Mouse (Mus musculus) forebrain, embryonic 13.5 days (tissue): ENCODE data around the gene Trim17. TPM values are rescaled to one million over a fixed set of nuclear protein-coding genes. Genes with fewer than 3 reads are reported as not detected.

Source experiments
- ATAC-seq: fragments of 200-750 bp; cut with Nextera tagmentation; 2 replicates; pipeline ENCODE4 v1.8.0; 2017
- H3K27ac ChIP-seq: fragments of 300-500 bp; sonication (generic); 2 replicates; pipeline ENCODE4 v1.5.1; 2015; ENCODE audit warnings: inconsistent platforms, mild to moderate bottlenecking, moderate library complexity
- H3K27me3 ChIP-seq: fragments of 300-500 bp; sonication (generic); 2 replicates; pipeline ENCODE4 v1.6.1; 2015; ENCODE audit warnings: mild to moderate bottlenecking, inconsistent platforms
- H3K36me3 ChIP-seq: fragments of 300-500 bp; sonication (generic); 2 replicates; pipeline ENCODE4 v1.6.1; 2015; ENCODE audit warnings: mild to moderate bottlenecking, inconsistent platforms; ENCODE audit not compliant: poor library complexity, severe bottlenecking
- H3K4me1 ChIP-seq: fragments of 300-500 bp; sonication (generic); 2 replicates; pipeline ENCODE4 v1.6.1; 2015; ENCODE audit warnings: inconsistent platforms
- H3K4me2 ChIP-seq: fragments of 300-500 bp; sonication (generic); 2 replicates; pipeline ENCODE4 v1.6.1; 2015; ENCODE audit warnings: inconsistent platforms, mild to moderate bottlenecking, moderate library complexity
- H3K4me3 ChIP-seq: fragments of 300-500 bp; sonication (generic); 2 replicates; pipeline ENCODE4 v1.5.1; 2015; ENCODE audit warnings: mild to moderate bottlenecking, inconsistent platforms
- H3K9ac ChIP-seq: fragments of 300-500 bp; sonication (generic); 2 replicates; pipeline ENCODE4 v1.6.1; 2015; ENCODE audit warnings: mild to moderate bottlenecking, inconsistent platforms
- H3K9me3 ChIP-seq: fragments of 300-500 bp; sonication (generic); replicated peaks from 2 replicates; pipeline ENCODE4 v1.6.1; 2016; ENCODE audit warnings: inconsistent platforms
- WGBS: fragments of 180-500 bp; shearing (Covaris S2); methylation state at CpG from one replicate; pipeline ENCODE4 v1.1.7; 2015; 5-methylcytosine and 5-hydroxymethylcytosine counted together
- microRNA-seq: library from miRNA; unstranded; fragments of <30 nt; microRNA quantifications from one replicate; pipeline ENCODE4, GENCODE M21; 2016
- polyA plus RNA-seq: library from polyadenylated mRNA; unstranded; fragments of >200 nt; fragmentation: Nextera tagmentation; extraction: Ambion mirVana; gene quantifications from 2 replicates; pipeline ENCODE4 v1.2.1, GENCODE M21; 2015

Gene Trim17
- polyA plus RNA-seq, 1 experiment from 2014 or later: 0.96 TPM

GRCm38 (mm10) chr11:58999830-59000229, 45.3 kb downstream of the Trim17 start:
- WGBS: 81% methylated on average over 6 of the region's 6 CpGs
- Histone ChIP-seq H3K27ac (no peak overlapping the region), H3K4me2 (no peak overlapping the region), H3K4me1 (no peaks in the 10 kb centered on the region), H3K27me3 (peaks cover 13% of the 10 kb centered on the region), H3K9me3 (no peaks in the 10 kb centered on the region), H3K36me3 (no peaks in the 10 kb centered on the region), H3K9ac (no peak overlapping the region), H3K4me3 (no peak overlapping the region)
- ATAC-seq: no peak

GRCm38 (mm10) chr11:59000635-59001034, 46.1 kb downstream of the Trim17 start:
- Histone ChIP-seq H3K36me3 (no peaks in the 10 kb centered on the region), H3K27me3 (peaks cover 5% of the 10 kb centered on the region), H3K9me3 (no peaks in the 10 kb centered on the region), H3K27ac (no peak overlapping the region), H3K4me3 (no peak overlapping the region), H3K9ac (no peak overlapping the region), H3K4me2 (no peak overlapping the region), H3K4me1 (no peaks in the 10 kb centered on the region)
- ATAC-seq: no peak
- WGBS: 92% methylated on average over 21 of the region's 21 CpGs

DNA sequence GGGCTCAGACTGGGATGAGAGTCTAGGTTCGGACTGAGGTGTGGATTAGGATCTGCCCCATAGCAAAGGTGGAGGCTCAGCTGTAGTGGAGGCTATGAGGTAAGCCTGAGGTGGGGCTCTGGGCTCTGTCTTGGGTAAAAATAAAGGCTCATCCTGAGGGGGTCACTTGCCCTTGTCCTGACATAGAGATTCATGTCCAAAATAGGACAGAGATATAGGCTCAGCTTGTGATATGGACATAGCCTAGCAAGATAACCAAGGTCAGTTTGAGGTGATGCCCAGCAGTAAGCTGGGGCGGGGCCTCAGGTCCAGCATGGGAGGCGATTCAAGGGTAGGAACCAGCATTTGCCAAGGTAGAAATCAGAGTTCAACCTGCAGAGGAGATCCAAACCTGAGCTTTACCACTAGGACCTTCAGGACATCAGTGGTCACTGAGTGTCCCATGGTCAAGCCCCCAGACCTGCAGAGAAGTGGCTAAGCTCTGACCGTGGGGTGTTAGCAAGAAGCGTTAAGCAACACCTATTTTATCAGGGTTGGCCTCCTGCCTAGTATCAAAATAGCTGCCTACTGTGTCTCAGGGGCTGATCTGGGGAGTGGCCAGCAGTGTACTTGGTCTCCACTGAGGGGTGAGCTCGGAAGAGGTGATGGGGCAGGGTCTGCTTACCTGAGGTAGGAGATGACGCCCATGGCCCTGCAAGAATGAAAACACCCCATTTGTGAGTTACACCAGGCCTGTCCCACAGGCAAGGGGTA, 48.0 kb downstream of the Trim17 start:
- no peaks in the 10 kb centered on the region for H3K27me3 ChIP-seq
- no peak overlapping the region for H3K27ac ChIP-seq
- WGBS: 80% methylated on average over 7 of the region's 7 CpGs
- no peak overlapping the region for H3K4me3 ChIP-seq
- no peaks in the 10 kb centered on the region for H3K4me1 ChIP-seq
- ATAC-seq: no peak
- no peaks in the 10 kb centered on the region for H3K9me3 ChIP-seq
- no peak overlapping the region for H3K9ac ChIP-seq
- H3K36me3 ChIP-seq: no peaks in the 10 kb centered on the region
- no peak overlapping the region for H3K4me2 ChIP-seq

DNA sequence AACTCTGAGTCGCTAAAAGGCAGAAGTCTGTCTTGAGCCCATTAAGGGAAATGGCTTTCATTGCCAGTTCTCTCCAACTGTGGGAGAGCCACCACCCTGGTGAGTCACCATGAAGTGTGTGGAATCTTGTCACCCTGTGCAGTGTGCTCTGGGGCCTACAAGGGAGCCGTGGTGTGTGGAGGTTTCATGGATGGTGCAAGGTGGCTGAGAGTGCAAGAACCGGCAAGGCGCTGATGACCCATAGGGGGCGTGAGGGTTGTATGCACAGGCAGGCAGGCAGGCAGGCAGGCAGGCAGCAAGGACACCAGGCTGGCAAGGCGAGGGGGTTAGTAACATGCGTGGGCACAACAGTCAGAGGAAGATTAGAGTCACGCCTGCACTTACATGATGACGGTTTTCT, 60.6 kb downstream of the Trim17 start:
- Histone ChIP-seq H3K27me3 (peaks cover 4% of the 10 kb centered on the region; the same call in 1 of the 2 replicates), H3K4me1 (no peaks in the 10 kb centered on the region), H3K9me3 (no peaks in the 10 kb centered on the region), H3K4me3 (no peak overlapping the region), H3K4me2 (no peak overlapping the region), H3K9ac (no peak overlapping the region), H3K36me3 (no peaks in the 10 kb centered on the region), H3K27ac (no peak overlapping the region)
- no peak for ATAC-seq
- WGBS: 38% methylated on average over 9 of the region's 9 CpGs

Small RNAs within 50 kb of the gene (microRNA-seq; reads per million reads assigned to microRNA genes)
- not detected for gene Gm44313

Other genes with a start within 250 kb of the Trim17 start
- gene Olfr318, start 230.7 kb upstream of the Trim17 start, polyA plus RNA-seq: not detected in 2 replicates
- 0.09 TPM in 1 of 2 replicates, not detected in the other for gene Olfr317, start 215.5 kb upstream of the Trim17 start, polyA plus RNA-seq
- gene Olfr316, start 202.0 kb upstream of the Trim17 start, polyA plus RNA-seq: not detected in 2 replicates
- gene Olfr315, start 181.5 kb upstream of the Trim17 start, polyA plus RNA-seq: not detected in 2 replicates
- not detected in 2 replicates for gene Olfr314, start 171.7 kb upstream of the Trim17 start, polyA plus RNA-seq
- 2.9 and 5.0 TPM in 2 replicates for gene Fam183b, start 152.7 kb upstream of the Trim17 start, polyA plus RNA-seq
- not detected in 2 replicates for gene Olfr313, start 139.7 kb upstream of the Trim17 start, polyA plus RNA-seq
- not detected in 2 replicates for gene Olfr312, start 125.4 kb upstream of the Trim17 start, polyA plus RNA-seq
- gene Olfr311, start 115.4 kb upstream of the Trim17 start, polyA plus RNA-seq: not detected in 2 replicates
- gene Gm12258, start 107.5 kb upstream of the Trim17 start, polyA plus RNA-seq: 14.3 and 18.4 TPM in 2 replicates
- 10.5 and 10.9 TPM in 2 replicates for gene 2810021J22Rik, start 87.5 kb upstream of the Trim17 start, polyA plus RNA-seq
- 4.8 and 4.9 TPM in 2 replicates for gene Zfp39, start 50.5 kb upstream of the Trim17 start, polyA plus RNA-seq
- not detected in 2 replicates for gene Btnl10, start 36.8 kb upstream of the Trim17 start, polyA plus RNA-seq
- gene Rnf187, start 15.8 kb upstream of the Trim17 start, polyA plus RNA-seq: 368 and 373 TPM in 2 replicates
- gene Hist3h2ba, start 5.8 kb upstream of the Trim17 start, polyA plus RNA-seq: 315 and 321 TPM in 2 replicates
- gene Hist3h2a, start within 50 bp of the Trim17 start, polyA plus RNA-seq: 126 and 132 TPM in 2 replicates
- 19.4 and 22.9 TPM in 2 replicates for gene Trim11, start 23.4 kb downstream of the Trim17 start, polyA plus RNA-seq
- 0.04 and 0.08 TPM in 2 replicates for gene Obscn, start 181.7 kb downstream of the Trim17 start, polyA plus RNA-seq
- gene Iba57, start 209.1 kb downstream of the Trim17 start, polyA plus RNA-seq: 6.8 and 7.5 TPM in 2 replicates
- not detected in 2 replicates for gene Gjc2, start 228.5 kb downstream of the Trim17 start, polyA plus RNA-seq
- gene Guk1, start 237.5 kb downstream of the Trim17 start, polyA plus RNA-seq: 127 and 131 TPM in 2 replicates
- gene Mrpl55, start 247.8 kb downstream of the Trim17 start, polyA plus RNA-seq: 103 TPM in 2 replicates